Mouse (Mus musculus) fibroblast of lung, adult 2 months (primary cell): ENCODE results near the gene Mup12.
"Not testable (repeated sequence)": the region's sequence is repeated elsewhere in the genome, so short reads cannot be mapped to it uniquely, and the experiment has no call there.

Experiments
- DNase-seq: peaks from one replicate; pipeline ENCODE4 v3.0.0-alpha.2; 2011; ENCODE audit warnings: low read depth

The Mup12 gene

DNA sequence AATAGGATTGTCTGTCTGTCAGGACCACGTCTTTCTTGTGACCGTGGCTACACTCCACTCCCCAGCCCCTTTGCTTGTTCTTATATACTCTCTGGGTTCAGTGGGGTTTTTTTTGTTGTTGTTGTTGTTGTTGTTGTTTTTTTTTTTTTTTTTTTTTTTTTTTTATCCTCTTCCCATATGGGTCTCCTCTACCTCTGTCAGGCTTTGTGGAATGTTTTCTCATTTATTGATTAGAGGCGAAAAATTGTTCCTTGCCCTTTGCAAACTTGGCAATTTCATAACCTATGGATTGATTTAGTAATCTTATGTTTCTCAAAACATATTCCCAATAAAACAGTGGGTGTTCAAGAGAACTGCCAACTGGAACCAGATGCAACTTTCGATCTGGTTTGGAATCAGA, at the start of gene Mup12:
Mup12 (minus strand) TSS at position 101 of the 400 bp plus-strand sequence.
- not testable (repeated sequence) for DNase-seq
